Mouse (Mus musculus) liver, adult (tissue): ENCODE measurements around the gene Pola1.

Experiments
- GATA4 ChIP-seq: IDR thresholded peaks from 2 replicates; pipeline ENCODE4 v1.6.1; 2014; ENCODE audit warnings: mild to moderate bottlenecking, low read length; ENCODE audit not compliant: insufficient replicate concordance

The Pola1 gene

DNA sequence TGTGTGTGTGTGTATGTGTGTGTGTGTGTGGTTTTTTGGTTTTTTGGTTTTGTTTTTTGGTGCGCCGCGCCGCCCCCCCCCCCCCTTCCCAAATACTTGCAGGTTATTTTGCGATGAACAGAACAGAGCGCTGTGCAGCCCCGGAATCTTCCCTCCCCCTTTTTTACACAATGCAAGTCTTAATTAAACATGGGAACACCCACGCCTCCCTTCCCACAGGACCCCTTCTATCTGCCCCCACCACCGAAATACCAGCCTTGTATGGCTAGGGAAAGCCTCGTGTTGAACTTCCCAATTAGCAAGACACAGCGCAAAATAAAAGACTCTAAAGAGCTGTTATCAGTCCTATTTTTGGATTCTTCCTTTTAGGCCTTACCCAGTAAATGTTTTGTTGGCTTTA is 352.0 kb downstream of the Pola1 start:
- no peak for TF ChIP-seq GATA4

DNA sequence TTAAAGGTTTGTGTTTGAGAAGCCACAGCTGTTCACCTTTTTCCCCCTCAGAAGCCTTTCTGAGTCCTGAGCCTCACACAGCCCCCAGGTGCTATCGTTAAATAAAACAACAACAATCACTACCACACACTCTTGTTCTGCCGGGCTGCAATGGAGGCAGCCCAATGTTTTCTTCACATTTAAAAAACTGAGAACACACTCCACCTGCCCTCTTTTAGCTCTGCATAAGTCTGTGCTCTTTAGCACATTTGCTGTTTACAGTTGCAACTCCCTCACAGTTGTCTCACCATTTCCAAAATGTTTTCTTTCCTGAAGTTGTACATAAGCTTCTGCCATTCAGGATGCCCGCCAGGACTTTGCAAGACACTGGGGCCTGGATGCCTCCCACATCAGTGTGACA is 356.3 kb downstream of the Pola1 start:
- no peak for TF ChIP-seq GATA4
